Mouse (Mus musculus): ENCODE measurements around the gene Smchd1.

The Smchd1 gene

DNA sequence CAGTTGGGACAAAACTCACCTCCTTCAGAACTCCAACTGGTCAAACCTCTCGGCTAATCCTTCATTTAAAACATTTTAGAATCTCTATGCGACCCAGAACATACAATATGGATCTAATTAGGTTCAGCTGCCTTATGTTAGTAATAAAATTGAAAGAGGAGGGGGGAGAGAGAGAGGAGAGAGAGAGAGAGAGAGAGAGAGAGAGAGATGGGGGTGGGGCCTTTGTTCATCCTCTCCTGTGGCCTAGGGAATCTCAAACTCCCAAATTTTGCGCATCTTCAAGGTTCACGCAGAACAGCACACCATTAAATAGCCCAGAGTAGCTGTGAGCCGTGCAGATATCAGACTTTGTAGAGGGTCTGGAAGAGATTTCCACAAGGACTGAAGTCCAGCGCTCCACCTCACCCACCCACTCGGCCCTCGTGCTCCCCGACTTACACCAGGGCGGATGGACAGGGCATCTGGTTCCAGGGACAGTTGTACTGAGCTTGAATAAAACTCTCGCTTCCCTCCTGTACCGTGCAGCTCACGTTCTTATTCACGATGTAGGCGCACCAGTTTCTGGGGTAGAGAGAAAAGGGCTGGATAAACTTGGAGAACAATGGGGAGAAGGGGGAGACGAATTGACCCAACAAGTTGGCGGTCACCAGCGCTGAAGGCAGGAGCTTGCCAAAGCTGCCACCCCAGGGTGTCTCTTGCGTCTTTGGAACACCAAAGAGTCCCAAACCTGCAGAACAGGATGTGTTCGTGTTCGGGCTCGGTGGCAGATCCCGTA is 165.2 kb downstream of the Smchd1 start:
- DNase-seq: no peak

GRCm38 (mm10) chr17:71309141-71309540 is 166.0 kb downstream of the Smchd1 start:
- DNase-seq: no peak

GRCm38 (mm10) chr17:71308296-71308695 is 166.8 kb downstream of the Smchd1 start:
- no peak for DNase-seq

DNA sequence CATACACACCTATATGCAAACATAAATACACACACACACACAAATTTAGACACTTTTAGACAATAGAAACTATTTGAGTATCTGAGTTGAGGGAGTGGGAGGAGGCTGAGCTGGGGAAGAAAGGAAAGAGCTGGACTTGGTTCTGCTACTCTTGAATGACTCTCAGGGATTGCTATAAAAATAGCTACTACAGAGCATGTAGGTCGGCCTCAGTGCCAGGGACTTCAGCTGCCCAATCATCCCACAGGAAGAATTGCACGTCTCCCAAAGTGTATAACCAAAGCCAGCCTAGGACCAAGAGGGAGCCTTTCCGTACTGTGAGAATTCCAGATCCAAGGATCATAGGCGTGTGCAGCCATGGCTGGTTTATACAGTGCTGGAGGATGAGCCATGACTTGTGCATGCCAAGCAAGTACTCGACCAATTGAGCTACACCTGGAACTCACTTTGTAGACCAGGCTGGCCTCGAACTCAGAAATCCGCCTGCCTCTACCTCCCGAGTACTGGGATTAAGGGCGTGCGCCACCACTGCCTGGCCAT is 167.8 kb downstream of the Smchd1 start:
- DNase-seq: no peak

GRCm38 (mm10) chr17:71306716-71307115 is 168.4 kb downstream of the Smchd1 start:
- no peak for DNase-seq

GRCm38 (mm10) chr17:71306091-71306490 is 169.1 kb downstream of the Smchd1 start:
- no peak for DNase-seq

- no peak for DNase-seq
Observed at GRCm38 (mm10) chr17:71303444-71303843, 171.7 kb downstream of the Smchd1 start.

DNA sequence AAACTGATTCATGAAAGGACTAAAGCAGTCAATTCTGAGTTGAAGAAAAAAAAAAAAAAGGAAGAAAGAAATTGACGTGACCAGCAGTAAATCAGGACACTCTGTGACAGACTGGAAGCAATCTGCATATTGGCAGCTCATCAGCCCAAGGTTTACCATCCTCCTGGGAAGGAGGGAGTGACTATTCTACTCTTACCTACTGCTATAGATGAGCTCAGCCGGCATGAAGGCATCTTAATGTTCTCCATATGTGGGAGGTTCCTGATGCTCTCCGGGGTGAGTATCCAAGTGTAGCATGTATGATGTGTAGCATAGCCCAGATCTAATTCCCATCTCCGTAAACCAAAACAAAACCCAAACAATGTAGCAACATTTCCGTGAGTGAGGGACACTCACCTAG is 173.7 kb downstream of the Smchd1 start:
- no peak for DNase-seq

- no peak for DNase-seq
Observed at GRCm38 (mm10) chr17:71300338-71300737, 174.8 kb downstream of the Smchd1 start.

DNA sequence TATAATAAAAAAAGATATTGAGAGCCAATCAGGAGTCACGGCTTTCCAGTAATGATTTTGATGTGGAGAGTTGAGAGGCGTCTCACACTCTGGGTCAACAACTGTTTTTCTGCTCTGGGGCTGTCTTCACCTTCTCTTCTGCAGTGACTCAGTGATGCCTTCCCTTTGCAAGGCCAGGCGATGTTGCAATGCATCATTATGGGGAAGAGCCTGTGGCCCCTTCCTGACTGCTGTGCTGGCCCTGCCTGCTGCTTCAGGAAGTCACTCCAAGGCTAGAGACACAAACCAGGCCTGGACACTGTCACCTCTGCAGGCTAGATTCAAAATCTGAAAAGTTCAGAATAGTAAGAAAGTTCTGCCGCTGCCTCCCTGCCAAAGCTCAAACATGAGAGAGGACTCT is 175.3 kb downstream of the Smchd1 start:
- DNase-seq: no peak

DNA sequence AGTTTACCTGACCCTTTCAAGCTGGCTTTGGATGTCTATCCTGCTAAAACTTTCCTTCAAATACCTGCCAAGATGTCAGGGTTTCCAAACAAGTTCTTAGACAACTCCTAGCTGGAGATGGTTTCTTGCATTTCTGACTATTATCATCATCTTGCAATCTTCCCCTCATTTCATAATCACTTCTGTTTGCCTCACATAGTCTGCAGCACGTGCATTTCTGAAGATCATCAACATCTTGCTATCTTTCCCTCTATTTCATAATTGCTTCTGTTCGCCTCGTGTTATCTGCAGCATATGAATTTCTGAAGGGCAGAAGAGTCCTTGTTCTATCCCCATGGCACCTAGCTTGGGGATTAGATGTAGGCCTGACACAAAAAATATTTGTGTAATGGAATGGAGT is 180.6 kb downstream of the Smchd1 start:
- no peak for DNase-seq

Measured in cerebellum, adult 8-10 months (tissue).